Mouse (Mus musculus): ENCODE results near the gene B4galt2. TPM values are rescaled to one million over a fixed set of nuclear protein-coding genes. Genes with fewer than 3 reads are reported as not detected.

Gene B4galt2
- polyA plus RNA-seq, 1 experiment from 2014 or later = 24.8 TPM

- 0 out of 2 replicates have a peak overlapping the region, but pooled peaks have one; percentile 3 for H3K27ac ChIP-seq (replicated peaks)
Measured at GRCm38 (mm10) chr4:117829260-117830123, 53.8 kb downstream of the B4galt2 start.

GRCm38 (mm10) chr4:117828572-117829145 lies 54.6 kb downstream of the B4galt2 start:
- Histone ChIP-seq H3K9me3 (replicated peaks) (no peaks in the 10 kb centered on the region), H3K27ac (replicated peaks) (no peak overlapping the region), H3K27me3 (ENCODE audit: low read depth, poor library complexity, severe bottlenecking) (peaks cover 31% of the 10 kb centered on the region), H3K4me3 (no peak overlapping the region), H3K36me3 (no peaks in the 10 kb centered on the region), H3K4me1 (peaks cover 8% of the 10 kb centered on the region)
- WGBS = 77% methylated on average over 8 of the region's 8 CpGs
- DNase-seq (ENCODE audit: low spot score) = no peak

More at GRCm38 (mm10) chr4:117829260-117830123, 53.8 kb downstream of the B4galt2 start:
- 10% methylated on average over 12 of the region's 12 CpGs for WGBS
- Histone ChIP-seq H3K9me3 (replicated peaks) (no peaks in the 10 kb centered on the region), H3K4me3 (peak overlapping the region; percentile 31; the same call in 1 of the 2 replicates), H3K36me3 (no peaks in the 10 kb centered on the region), H3K27me3 (ENCODE audit: low read depth, poor library complexity, severe bottlenecking) (peaks cover 39% of the 10 kb centered on the region), H3K4me1 (peaks cover 13% of the 10 kb centered on the region)
- DNase-seq (ENCODE audit: low spot score) = peak; percentile 60

Other genes starting within 250 kb of the B4galt2 start
- gene Dmap1, start 201.2 kb downstream of the B4galt2 start, polyA plus RNA-seq (2016; fragmentation: Nextera tagmentation; extraction: Ambion mirVana) = 74.3 and 80.7 TPM in 2 replicates
- not detected in 2 replicates for gene Gm12845, start 159.1 kb downstream of the B4galt2 start, polyA plus RNA-seq (2016; fragmentation: Nextera tagmentation; extraction: Ambion mirVana)
- gene Klf17, start 117.8 kb downstream of the B4galt2 start, polyA plus RNA-seq (2016; fragmentation: Nextera tagmentation; extraction: Ambion mirVana) = not detected in 2 replicates
- 6.7 and 8.6 TPM in 2 replicates for gene Slc6a9, start 49.0 kb downstream of the B4galt2 start, polyA plus RNA-seq (2016; fragmentation: Nextera tagmentation; extraction: Ambion mirVana)
- 1.1 and 2.2 TPM in 2 replicates for gene Ccdc24, start 10.9 kb downstream of the B4galt2 start, polyA plus RNA-seq (2016; fragmentation: Nextera tagmentation; extraction: Ambion mirVana)
- 193 and 213 TPM in 2 replicates for gene Atp6v0b, start 3.8 kb upstream of the B4galt2 start, polyA plus RNA-seq (2016; fragmentation: Nextera tagmentation; extraction: Ambion mirVana)
- 27.9 and 30.9 TPM in 2 replicates for gene Dph2, start 8.5 kb upstream of the B4galt2 start, polyA plus RNA-seq (2016; fragmentation: Nextera tagmentation; extraction: Ambion mirVana)
- 66.5 and 80.5 TPM in 2 replicates for gene Ipo13, start 31.5 kb upstream of the B4galt2 start, polyA plus RNA-seq (2016; fragmentation: Nextera tagmentation; extraction: Ambion mirVana)
- 0.51 and 0.81 TPM in 2 replicates for gene Artn, start 46.3 kb upstream of the B4galt2 start, polyA plus RNA-seq (2016; fragmentation: Nextera tagmentation; extraction: Ambion mirVana)

All from midbrain, embryonic 10.5 days (tissue).